24 mouse cellular contexts compared by ENCODE assay signal in genomic region chr15:82247131-82247776, GRCm38 (mm10). TPM values are rescaled to one million over a fixed set of nuclear protein-coding genes. Genes with fewer than 3 reads are reported as not detected.
DNase-seq lines count a peak whose midpoint lies in the region; ATAC-seq and TF ChIP-seq lines count a peak whose summit lies in the region.
"Had no signal": no experiment of that assay in that cellular context is flagged by ENCODE, and none has a peak within 500 bp of the region (broad histone marks: within the 10 kb centered on the region; RNA-seq: fewer than 3 reads in every experiment).

No protein-coding gene starts in this region.

- no peak overlapping the region for H3K4me2 ChIP-seq in liver, embryonic 11.5 days
- no peak overlapping the region for H3K4me2 ChIP-seq in kidney, embryonic 15.5 days
- H3K4me2 ChIP-seq in forebrain, embryonic 15.5 days (replicated peaks): no peak overlapping the region
- H3K4me2 ChIP-seq: forebrain, embryonic 12.5 days; heart, embryonic 15.5 days had no signal

- no peak for ATAC-seq in liver, embryonic 11.5 days (replicated peaks; ENCODE audit: low FRiP score)
- no peak for ATAC-seq in kidney, embryonic 15.5 days (replicated peaks; ENCODE audit: low FRiP score)
- ATAC-seq in forebrain, embryonic 15.5 days (replicated peaks): no peak

- no peaks in the 10 kb centered on the region for H3K79me2 ChIP-seq in liver, adult 2 months (ENCODE audit: control insufficient read depth, insufficient read depth, low read length)
- no peaks in the 10 kb centered on the region for H3K79me2 ChIP-seq in C2C12 (ENCODE audit: control insufficient read depth, insufficient read depth)

- H3K27me3 ChIP-seq in liver, adult 2 months (ENCODE audit: control insufficient read depth, insufficient read depth, low read length): no peaks in the 10 kb centered on the region
- no peaks in the 10 kb centered on the region for H3K27me3 ChIP-seq in liver, embryonic 11.5 days (replicated peaks; ENCODE audit: control insufficient read depth, insufficient read depth, low read length)
- H3K27me3 ChIP-seq in C2C12 (ENCODE audit: control insufficient read depth, insufficient read depth, insufficient read length): no peaks in the 10 kb centered on the region
- H3K27me3 ChIP-seq in kidney, embryonic 15.5 days: no peaks in the 10 kb centered on the region
- no peaks in the 10 kb centered on the region for H3K27me3 ChIP-seq in forebrain, embryonic 15.5 days
- H3K27me3 ChIP-seq: forebrain, embryonic 12.5 days; heart, embryonic 15.5 days had no signal

- TF ChIP-seq CTCF in liver, adult 2 months (IDR thresholded peaks at IDR 0.05; ENCODE audit: low read depth, low read length): no peak
- no peak for TF ChIP-seq CTCF in C2C12 (IDR thresholded peaks at IDR 0.05; ENCODE audit: control insufficient read depth, insufficient read depth, insufficient read length)

- no peak for TF ChIP-seq POLR2A in liver, adult 2 months (IDR thresholded peaks at IDR 0.05; ENCODE audit: extremely low read depth, insufficient read depth, low read length)

- no peak overlapping the region for H3ac ChIP-seq in C2C12 (ENCODE audit: control insufficient read depth, insufficient read length, low read depth)

- no peaks in the 10 kb centered on the region for H3K79me3 ChIP-seq in C2C12 (ENCODE audit: low read depth)

- DNase-seq in liver, adult 2 months (ENCODE audit: extremely low read depth, low read depth, low spot score): peak; percentile 8
- DNase-seq in liver, embryonic 11.5 days (ENCODE audit: low spot score): no peak
- DNase-seq in adipocyte (ENCODE audit: low spot score): peak; percentile 43
- peak; percentile 50 for DNase-seq in fibroblast of lung, adult 2 months (ENCODE audit: low read depth)
- no peak for DNase-seq in right cerebral cortex, postnatal 10 days (ENCODE audit: low spot score in 2 of 2)
- DNase-seq: B cell, adult 2 months; cerebellum, adult 2 months; gastrocnemius, postnatal 25 days; heart, adult 2 months; kidney, adult 18-20 months; kidney, postnatal 14 days; layer of hippocampus, postnatal 36 days; lung, adult 18-20 months; right cerebral cortex, adult 18-20 months; thymus, adult 18-20 months; thymus, postnatal 4 days had no signal

- H3K9ac ChIP-seq in liver, adult 2 months (ENCODE audit: low read depth, low read length): no peak overlapping the region
- H3K9ac ChIP-seq in liver, embryonic 11.5 days (ENCODE audit: low read depth, low read length): no peak overlapping the region
- H3K9ac ChIP-seq in kidney, embryonic 15.5 days: no peak overlapping the region
- no peak overlapping the region for H3K9ac ChIP-seq in forebrain, embryonic 15.5 days (replicated peaks)
- H3K9ac ChIP-seq: forebrain, embryonic 12.5 days; heart, embryonic 15.5 days had no signal

- H3K4me1 ChIP-seq in liver, adult 2 months (ENCODE audit: control insufficient read depth, insufficient read depth, low read length): peaks cover 5% of the 10 kb centered on the region; the same call in 1 of the 2 replicates
- H3K4me1 ChIP-seq in liver, embryonic 11.5 days (replicated peaks; ENCODE audit: control insufficient read depth, insufficient read depth, low read length): peaks cover 8% of the 10 kb centered on the region
- peaks cover 14% of the 10 kb centered on the region for H3K4me1 ChIP-seq in kidney, embryonic 15.5 days
- peaks cover 9% of the 10 kb centered on the region for H3K4me1 ChIP-seq in forebrain, embryonic 15.5 days

- no peak overlapping the region for H3K4me3 ChIP-seq in liver, adult 2 months (ENCODE audit: insufficient read depth, low read depth, low read length)
- no peak overlapping the region for H3K4me3 ChIP-seq in liver, embryonic 11.5 days (ENCODE audit: low read depth, low read length)
- H3K4me3 ChIP-seq in C2C12 (ENCODE audit: insufficient read depth, poor library complexity, severe bottlenecking): no peak overlapping the region
- no peak overlapping the region for H3K4me3 ChIP-seq in kidney, embryonic 15.5 days (replicated peaks)
- no peak overlapping the region for H3K4me3 ChIP-seq in forebrain, embryonic 15.5 days
- H3K4me3 ChIP-seq: forebrain, embryonic 12.5 days; heart, adult 2 months; heart, embryonic 15.5 days; layer of hippocampus, adult 2 months had no signal

- WGBS in liver, adult 2 months: 61% methylated on average over 3 of the region's 3 CpGs
- 68% methylated on average over 3 of the region's 3 CpGs for WGBS in liver, embryonic 11.5 days
- WGBS in kidney, embryonic 15.5 days: 64% methylated on average over 3 of the region's 3 CpGs
- 83% methylated on average over 3 of the region's 3 CpGs for WGBS in forebrain, embryonic 15.5 days

- no peak overlapping the region for H3K27ac ChIP-seq in liver, adult 2 months (replicated peaks; ENCODE audit: insufficient read depth, low read depth, low read length)
- no peak overlapping the region for H3K27ac ChIP-seq in liver, embryonic 11.5 days (ENCODE audit: low read depth, low read length)
- H3K27ac ChIP-seq in kidney, embryonic 15.5 days: no peak overlapping the region
- no peak overlapping the region for H3K27ac ChIP-seq in forebrain, embryonic 15.5 days (replicated peaks)
- H3K27ac ChIP-seq: forebrain, embryonic 12.5 days; heart, adult 2 months; heart, embryonic 15.5 days; layer of hippocampus, adult 2 months had no signal

- no peaks in the 10 kb centered on the region for H3K36me3 ChIP-seq in liver, adult 2 months (ENCODE audit: control insufficient read depth, insufficient read depth, low read length)
- H3K36me3 ChIP-seq in liver, embryonic 11.5 days (ENCODE audit: control insufficient read depth, insufficient read depth, low read length): no peaks in the 10 kb centered on the region
- H3K36me3 ChIP-seq in C2C12 (ENCODE audit: control insufficient read depth, insufficient read depth): no peaks in the 10 kb centered on the region
- no peaks in the 10 kb centered on the region for H3K36me3 ChIP-seq in kidney, embryonic 15.5 days
- no peaks in the 10 kb centered on the region for H3K36me3 ChIP-seq in forebrain, embryonic 15.5 days
- H3K36me3 ChIP-seq: forebrain, embryonic 12.5 days; heart, embryonic 15.5 days had no signal

- H3K9me3 ChIP-seq in liver, embryonic 11.5 days (ENCODE audit: control insufficient read depth, low read length): no peaks in the 10 kb centered on the region
- no peaks in the 10 kb centered on the region for H3K9me3 ChIP-seq in kidney, embryonic 15.5 days (replicated peaks)
- H3K9me3 ChIP-seq in forebrain, embryonic 15.5 days: peaks cover 4% of the 10 kb centered on the region; the same call in 1 of the 2 replicates
- H3K9me3 ChIP-seq: forebrain, embryonic 12.5 days; heart, embryonic 15.5 days had no signal

TF ChIP-seq in C2C12, 6 proteins besides CTCF, POLR2A, EP300 and RAD21:
- peak; percentile 17 for TF ChIP-seq CEBPB (IDR thresholded peaks at IDR 0.05; ENCODE audit: low read depth)
- no peak for TF ChIP-seq MYOG (IDR thresholded peaks at IDR 0.05; ENCODE audit: control insufficient read depth, extremely low read depth, insufficient read length)
- no peak for TF ChIP-seq MYOD1 (IDR thresholded peaks at IDR 0.05; ENCODE audit: control insufficient read depth, insufficient read length, low read depth)
- TF ChIP-seq USF1 (IDR thresholded peaks at IDR 0.05; ENCODE audit: low read depth): no peak
- TF ChIP-seq MAX (IDR thresholded peaks at IDR 0.05): no peak

RNA-seq across cellular contexts. Expression of gene Cenpm, which starts 2.7 kb away (rescaled TPM):
- total RNA-seq in liver, adult 2 months (2014; rRNA removed): 3.0 and 3.7 TPM in 2 replicates
- polyA plus RNA-seq in liver, adult 2 months (2012; rRNA removed): 11.5 and 17.4 TPM in 2 replicates
- polyA plus RNA-seq in liver, embryonic 11.5 days (2014; fragmentation: Nextera tagmentation; extraction: Ambion mirVana): 56.5 and 58.8 TPM in 2 replicates
- 46.3 TPM for polyA plus RNA-seq in C2C12 (2012; fragmentation: generic; extraction: Trizol)
- polyA plus RNA-seq in kidney, embryonic 15.5 days (2015; fragmentation: Nextera tagmentation; extraction: Ambion mirVana): 78.8 and 84.2 TPM in 2 replicates
- polyA plus RNA-seq in forebrain, embryonic 15.5 days (2015; fragmentation: Nextera tagmentation; extraction: Ambion mirVana): 38.9 and 45.6 TPM in 2 replicates

RNA-seq across cellular contexts. Expression of gene 1500009C09Rik, which starts 4.9 kb away (rescaled TPM):
- total RNA-seq in liver, adult 2 months (2014; rRNA removed): 0.18 TPM in 1 of 2 replicates, not detected in the other
- not detected in 2 replicates for polyA plus RNA-seq in liver, adult 2 months (2012; rRNA removed)
- polyA plus RNA-seq in liver, embryonic 11.5 days (2014; fragmentation: Nextera tagmentation; extraction: Ambion mirVana): not detected in 2 replicates
- not detected for polyA plus RNA-seq in C2C12 (2012; fragmentation: generic; extraction: Trizol)
- polyA plus RNA-seq in kidney, embryonic 15.5 days (2015; fragmentation: Nextera tagmentation; extraction: Ambion mirVana): 0.10 TPM in 1 of 2 replicates, not detected in the other
- polyA plus RNA-seq in forebrain, embryonic 15.5 days (2015; fragmentation: Nextera tagmentation; extraction: Ambion mirVana): 13.5 and 14.7 TPM in 2 replicates
- total RNA-seq: gastrocnemius, postnatal 25 days; heart, adult 2 months; hematopoietic stem cell, adult 5-6 weeks; megakaryocyte-erythroid progenitor cell, adult 5-6 weeks had no signal
- polyA plus RNA-seq: heart, embryonic 15.5 days had no signal

RNA-seq across cellular contexts. Expression of gene Tnfrsf13c, which starts 23.1 kb away (rescaled TPM):
- total RNA-seq in liver, adult 2 months (2014; rRNA removed): 0.28 and 0.54 TPM in 2 replicates
- polyA plus RNA-seq in liver, adult 2 months (2012; rRNA removed): 0.17 and 0.34 TPM in 2 replicates
- 0.16 and 0.56 TPM in 2 replicates for polyA plus RNA-seq in liver, embryonic 11.5 days (2014; fragmentation: Nextera tagmentation; extraction: Ambion mirVana)
- polyA plus RNA-seq in C2C12 (2012; fragmentation: generic; extraction: Trizol): 0.16 TPM
- polyA plus RNA-seq in kidney, embryonic 15.5 days (2015; fragmentation: Nextera tagmentation; extraction: Ambion mirVana): 0.10 TPM in 1 of 2 replicates, not detected in the other
- polyA plus RNA-seq in forebrain, embryonic 15.5 days (2015; fragmentation: Nextera tagmentation; extraction: Ambion mirVana): 0.11 and 0.37 TPM in 2 replicates
- total RNA-seq: gastrocnemius, postnatal 25 days had no signal
- polyA plus RNA-seq: heart, embryonic 15.5 days had no signal

RNA-seq across cellular contexts. Expression of gene Sept3, which starts 27.4 kb away (rescaled TPM):
- total RNA-seq in liver, adult 2 months (2014; rRNA removed): 0.09 and 0.13 TPM in 2 replicates
- 0.04 and 0.16 TPM in 2 replicates for polyA plus RNA-seq in liver, adult 2 months (2012; rRNA removed)
- 7.1 and 7.4 TPM in 2 replicates for polyA plus RNA-seq in liver, embryonic 11.5 days (2014; fragmentation: Nextera tagmentation; extraction: Ambion mirVana)
- polyA plus RNA-seq in C2C12 (2012; fragmentation: generic; extraction: Trizol): 0.06 TPM
- 13.6 and 14.0 TPM in 2 replicates for polyA plus RNA-seq in kidney, embryonic 15.5 days (2015; fragmentation: Nextera tagmentation; extraction: Ambion mirVana)
- polyA plus RNA-seq in forebrain, embryonic 15.5 days (2015; fragmentation: Nextera tagmentation; extraction: Ambion mirVana): 450 and 460 TPM in 2 replicates

RNA-seq across cellular contexts. Expression of gene Shisa8, which starts 34.6 kb away (rescaled TPM):
- 0.09 and 0.47 TPM in 2 replicates for total RNA-seq in liver, adult 2 months (2014; rRNA removed)
- 0.07 and 0.77 TPM in 2 replicates for polyA plus RNA-seq in liver, adult 2 months (2012; rRNA removed)
- 0.12 and 0.73 TPM in 2 replicates for polyA plus RNA-seq in liver, embryonic 11.5 days (2014; fragmentation: Nextera tagmentation; extraction: Ambion mirVana)
- 0.06 TPM for polyA plus RNA-seq in C2C12 (2012; fragmentation: generic; extraction: Trizol)
- 0.44 and 0.45 TPM in 2 replicates for polyA plus RNA-seq in kidney, embryonic 15.5 days (2015; fragmentation: Nextera tagmentation; extraction: Ambion mirVana)
- polyA plus RNA-seq in forebrain, embryonic 15.5 days (2015; fragmentation: Nextera tagmentation; extraction: Ambion mirVana): 0.27 and 0.69 TPM in 2 replicates
- total RNA-seq: gastrocnemius, postnatal 25 days; megakaryocyte-erythroid progenitor cell, adult 5-6 weeks had no signal

Comparison
In these comparisons a context has a peak if more than half of its experiments do, and no peak if none do; other contexts are left out.
1. DNase-seq: peak in liver, adult 2 months (single experiment), adipocyte (single experiment) and fibroblast of lung, adult 2 months (single experiment); none in liver, embryonic 11.5 days (single experiment) and right cerebral cortex, postnatal 10 days (0 of 2).
2. RNA of gene 1500009C09Rik, which starts 4.9 kb away (polyA plus RNA-seq): 13.5 to 14.7 TPM in forebrain, embryonic 15.5 days; 0.10 TPM in kidney, embryonic 15.5 days, not detected in liver, adult 2 months, not detected in liver, embryonic 11.5 days and not detected in C2C12 (single experiment); every median in the first group is over 10 times any median in the second.